Mouse (Mus musculus): ENCODE measurements around the gene Slc5a11.

DNA sequence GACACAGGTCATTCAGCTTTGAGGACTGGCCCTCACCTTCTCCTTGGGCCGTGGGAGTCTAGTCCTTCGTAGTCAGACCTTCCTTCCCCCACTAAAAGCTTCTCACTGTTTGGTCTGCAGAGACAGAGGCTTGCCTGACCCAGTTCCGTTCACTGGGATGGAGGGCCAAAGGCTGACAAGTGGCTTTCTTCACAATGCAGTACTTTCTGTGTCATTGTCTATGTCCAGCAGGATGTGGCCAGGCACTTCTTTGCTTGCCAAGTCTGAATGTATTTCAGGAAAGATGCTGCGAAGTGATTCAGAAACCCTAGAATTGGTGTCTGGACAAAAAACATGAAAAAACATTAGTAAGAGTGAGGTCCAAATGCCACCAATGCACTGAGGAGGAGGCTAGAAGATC is 65.2 kb downstream of the Slc5a11 start:
- no peak for TF ChIP-seq CTCF (IDR thresholded peaks at IDR 0.05; ENCODE audit: low read depth)
- no peak for TF ChIP-seq EP300 (IDR thresholded peaks at IDR 0.05; ENCODE audit: low read depth)

All from liver, embryonic 14.5 days (tissue).